Mouse (Mus musculus) ovary, adult 18-20 months (tissue): ENCODE measurements around the gene Resp18.
A peak's percentile ranks its signal among the peaks of the same experiment; 100 is the strongest.
"Not testable (repeated sequence)": the region's sequence is repeated elsewhere in the genome, so short reads cannot be mapped to it uniquely, and the experiment has no call there.

ENCODE experiments used
- DNase-seq: peaks from one replicate; pipeline ENCODE4 v3.0.0; 2022; ENCODE audit warnings: low spot score, mixed read lengths

The Resp18 gene

DNA sequence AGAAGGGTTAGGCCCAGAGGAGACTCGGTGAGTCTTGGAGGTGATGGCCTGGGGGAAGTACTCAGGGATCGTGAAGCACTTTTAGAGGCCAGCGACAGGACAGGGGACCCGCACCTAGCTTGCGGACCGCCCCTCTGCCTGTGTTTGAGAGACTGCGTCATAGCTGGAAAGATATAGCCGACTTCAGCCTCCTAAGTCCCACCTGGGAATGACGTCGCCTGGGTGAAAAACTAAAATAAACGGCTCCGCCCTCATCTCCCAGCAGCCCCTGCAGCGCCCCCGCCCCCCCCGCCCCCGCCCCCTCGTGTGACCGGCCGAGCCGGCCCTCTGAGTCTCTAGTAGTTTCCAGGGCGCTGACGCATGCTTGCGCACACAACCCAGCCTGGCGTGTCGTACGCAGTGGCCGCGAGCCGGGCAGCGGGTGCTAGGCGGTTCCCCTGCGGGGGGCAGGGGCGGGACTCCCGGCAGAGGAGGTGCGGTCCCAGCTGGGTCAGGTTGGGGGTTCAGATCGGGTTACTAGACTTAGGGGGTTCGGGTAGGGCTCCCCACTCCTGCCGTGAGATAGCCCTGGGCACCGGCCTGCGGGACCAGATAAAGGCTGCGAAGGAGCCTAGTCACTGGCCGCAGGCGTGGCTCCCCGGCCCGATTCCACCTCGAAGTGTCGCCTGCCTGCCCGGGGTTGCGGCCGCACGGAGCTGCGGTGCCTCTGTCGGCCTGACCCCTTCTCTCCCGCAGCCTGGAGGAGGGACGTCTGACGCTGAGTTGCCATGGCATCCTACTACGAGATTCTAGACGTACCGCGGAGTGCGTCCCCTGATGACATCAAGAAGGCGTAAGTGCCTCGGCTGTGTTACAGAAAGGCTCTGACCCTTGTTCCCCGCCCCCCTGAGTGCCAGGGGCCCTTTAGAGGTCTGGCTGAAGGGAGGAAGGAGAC is 41.8 kb downstream of the Resp18 start, which contains the start of gene Dnajb2:
Gene Dnajb2 (plus strand): TSS at position 290 of the 934 bp plus-strand sequence.
- DNase-seq: peak; percentile 84

DNA sequence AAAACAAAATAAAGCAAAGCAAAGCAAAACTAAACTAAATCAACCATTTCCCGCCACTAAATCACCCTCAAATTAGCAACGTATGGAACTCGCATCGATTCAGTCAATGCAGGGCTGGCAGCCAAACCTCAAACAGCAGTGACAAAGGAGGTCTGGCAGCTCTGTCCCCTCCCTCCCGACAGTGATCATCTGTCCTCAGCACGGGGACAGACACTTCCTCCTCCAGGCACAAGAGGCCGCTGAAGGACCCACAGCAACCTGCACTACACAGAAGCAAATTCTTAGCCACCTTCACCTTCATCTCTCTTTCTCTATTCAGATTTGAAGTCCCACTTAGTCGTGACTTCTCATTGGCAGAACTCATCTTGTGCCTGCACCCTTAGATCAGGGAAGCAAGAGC is 43.6 kb downstream of the Resp18 start:
- DNase-seq: no peak

GRCm38 (mm10) chr1:75232489-75232888 is 45.7 kb downstream of the Resp18 start:
- DNase-seq: not testable (repeated sequence)

GRCm38 (mm10) chr1:75231664-75232152 is 46.5 kb downstream of the Resp18 start, which contains the start of gene A630095N17Rik:
A630095N17Rik (minus strand) TSS chr1:75232102.
- no peak for DNase-seq

DNA sequence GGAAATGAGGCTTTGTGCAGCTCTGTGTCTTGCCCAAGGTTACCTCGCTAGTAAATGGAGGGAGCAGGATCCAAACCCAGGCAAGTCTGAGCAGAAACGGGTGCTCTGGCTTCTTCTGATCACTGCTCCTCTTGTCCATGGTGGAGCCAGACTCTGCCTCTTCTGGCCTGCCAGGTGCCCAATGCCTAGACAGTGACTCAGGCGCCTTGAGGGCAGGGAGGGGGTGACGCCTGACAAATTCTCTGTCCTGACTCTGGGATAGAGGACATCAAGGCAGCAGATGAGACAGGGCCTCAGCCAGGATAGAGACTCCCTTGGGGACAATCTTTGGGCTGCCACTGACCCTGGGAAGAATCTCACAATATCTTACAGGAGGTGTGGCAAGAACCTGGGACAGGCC is 47.0 kb downstream of the Resp18 start:
- DNase-seq: no peak

- no peak for DNase-seq
These were observed 47.8 kb downstream of the Resp18 start for GRCm38 (mm10) chr1:75230335-75230994.

DNA sequence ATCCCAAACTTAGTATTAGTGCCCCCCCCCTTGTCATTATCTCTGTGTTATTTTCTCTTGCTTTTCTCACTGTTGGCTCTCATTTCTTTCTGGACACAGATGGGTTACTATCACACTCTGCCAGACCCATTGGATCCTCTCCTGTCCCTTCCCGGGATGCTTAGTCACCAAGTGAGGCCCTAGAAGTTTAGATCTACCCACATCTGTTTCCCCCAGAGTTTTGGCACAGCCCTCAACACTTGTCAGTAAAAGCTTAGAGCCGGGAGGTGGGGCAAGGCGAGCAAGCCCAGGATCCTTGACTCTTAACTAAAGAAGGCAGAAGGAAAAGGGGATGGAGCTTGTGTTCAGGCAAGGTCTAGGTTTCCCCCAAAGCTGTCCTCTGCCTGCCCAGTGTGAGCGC is 49.1 kb downstream of the Resp18 start:
- DNase-seq: no peak

GRCm38 (mm10) chr1:75227653-75228052 is 50.6 kb downstream of the Resp18 start:
- DNase-seq: no peak

GRCm38 (mm10) chr1:75226138-75226537 is 52.1 kb downstream of the Resp18 start:
- DNase-seq: no peak

DNA sequence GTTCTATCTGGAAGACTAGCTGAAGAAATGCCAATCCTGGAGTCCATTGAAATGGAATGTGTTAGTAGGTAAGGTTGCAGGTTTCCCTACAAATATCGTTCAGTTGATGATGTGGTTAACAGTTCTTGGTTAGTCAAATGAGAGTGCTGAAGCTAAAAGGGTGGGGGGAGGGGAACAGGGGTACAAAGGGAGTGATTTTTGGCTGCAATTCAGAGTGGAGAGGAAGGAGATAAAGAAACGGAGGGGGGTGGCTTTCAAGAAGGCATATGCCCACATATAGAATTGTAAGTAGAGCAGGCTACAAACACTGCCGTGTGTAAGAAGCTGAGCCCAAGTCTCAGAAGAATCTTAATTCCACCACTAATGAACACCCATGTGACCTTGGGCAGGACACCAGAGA is 52.7 kb downstream of the Resp18 start:
- DNase-seq: no peak

DNA sequence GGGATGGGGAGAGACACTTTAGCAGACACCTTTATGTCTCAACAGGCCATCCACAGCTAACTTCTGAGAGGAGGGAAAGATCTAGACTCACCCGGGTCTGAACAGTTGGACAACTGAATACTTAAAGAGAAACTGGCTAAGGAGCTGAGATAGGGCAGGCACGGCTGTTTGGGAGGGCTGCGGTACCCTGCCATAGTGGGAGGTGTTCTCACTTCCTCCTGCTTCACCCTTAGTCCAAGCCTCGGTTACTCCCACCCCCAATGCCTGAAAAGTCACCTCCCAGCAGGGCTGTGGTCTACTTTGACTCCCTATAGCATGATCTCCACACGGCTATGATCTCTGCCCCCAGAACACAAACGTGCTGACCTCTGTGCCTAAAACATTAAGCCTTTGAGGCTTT is 54.7 kb downstream of the Resp18 start:
- no peak for DNase-seq

DNA sequence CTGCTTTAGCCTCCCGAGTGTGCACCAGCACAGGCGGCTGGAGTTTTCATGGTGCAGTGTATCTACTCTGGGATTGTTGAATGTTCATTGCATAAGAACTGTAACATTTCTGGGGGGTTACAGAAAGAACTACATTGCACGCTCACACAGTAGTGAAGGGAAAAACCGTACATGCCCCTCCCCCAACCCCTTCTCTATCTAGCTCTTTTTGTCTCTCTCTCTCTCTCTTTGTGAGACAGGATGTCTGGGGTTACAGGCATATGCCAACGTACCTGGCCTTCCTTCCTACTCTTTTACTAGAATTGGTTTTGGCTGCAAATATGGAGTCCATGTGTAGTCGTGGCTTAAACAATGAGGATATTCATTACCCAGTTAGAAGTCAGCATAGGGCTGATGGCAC is 55.3 kb downstream of the Resp18 start:
- DNase-seq: no peak
